Mouse (Mus musculus): Measurements from ENCODE around the gene Ccdc65. TPM values are rescaled to one million over a fixed set of nuclear protein-coding genes. Genes with fewer than 3 reads are reported as not detected.

Gene Ccdc65
- polyA plus RNA-seq, 1 experiment from 2014 or later = 3.9 TPM

DNA sequence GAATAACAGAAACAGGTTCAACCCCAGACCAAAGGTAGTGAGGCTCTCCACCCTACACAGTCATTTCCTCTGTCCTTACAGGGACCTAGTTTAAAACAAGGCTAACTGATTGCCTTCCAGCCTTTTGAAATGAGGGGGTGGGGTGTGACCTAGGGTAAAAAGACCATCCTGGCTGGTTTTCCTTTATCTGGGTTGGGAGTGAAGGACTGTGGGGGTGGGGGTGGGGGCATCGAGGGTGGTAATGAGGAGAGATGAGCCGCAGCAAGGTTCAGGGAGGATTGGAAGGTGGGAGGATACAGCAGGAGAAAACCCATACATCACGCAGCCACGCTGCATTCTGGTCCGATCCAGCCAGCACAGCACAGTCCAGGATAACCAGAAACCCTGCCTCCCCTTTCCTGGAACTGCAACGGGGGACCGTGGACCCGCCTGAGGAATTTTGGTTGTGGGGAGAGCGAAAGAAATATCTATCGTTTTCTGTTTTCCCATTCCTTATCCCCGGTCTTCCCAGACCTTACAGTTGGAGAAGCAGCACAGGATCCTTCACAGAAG is 32.9 kb upstream of the Ccdc65 start:
- H3K27ac ChIP-seq (replicated peaks; ENCODE audit: low read depth, low read length) = no peak overlapping the region
- DNase-seq (ENCODE audit: low spot score) (no peak), ATAC-seq (ENCODE audit: low read depth) (no peak)
- H3K4me2 ChIP-seq (ENCODE audit: low read depth, low read length) = 0 out of 2 replicates have a peak overlapping the region, but pooled peaks have one; percentile 65
- H3K4me1 ChIP-seq (ENCODE audit: control insufficient read depth, insufficient read depth, low read length) = 0 out of 2 replicates have a peak, but pooled peaks cover 4% of the 10 kb centered on the region
- no peaks in the 10 kb centered on the region for H3K9me3 ChIP-seq (ENCODE audit: control insufficient read depth, low read length)
- H3K36me3 ChIP-seq (ENCODE audit: control insufficient read depth, insufficient read depth, low read length) = no peaks in the 10 kb centered on the region
- H3K9ac ChIP-seq (ENCODE audit: low read depth, low read length) = 0 out of 2 replicates have a peak overlapping the region, but pooled peaks have one; percentile 30
- H3K27me3 ChIP-seq (replicated peaks; ENCODE audit: control insufficient read depth, insufficient read depth, low read length) = peaks cover 44% of the 10 kb centered on the region
- 22% methylated on average over 11 of the region's 11 CpGs for WGBS
- no peak overlapping the region; the same call in 1 of the 2 replicates for H3K4me3 ChIP-seq (ENCODE audit: low read depth, low read length)

DNA sequence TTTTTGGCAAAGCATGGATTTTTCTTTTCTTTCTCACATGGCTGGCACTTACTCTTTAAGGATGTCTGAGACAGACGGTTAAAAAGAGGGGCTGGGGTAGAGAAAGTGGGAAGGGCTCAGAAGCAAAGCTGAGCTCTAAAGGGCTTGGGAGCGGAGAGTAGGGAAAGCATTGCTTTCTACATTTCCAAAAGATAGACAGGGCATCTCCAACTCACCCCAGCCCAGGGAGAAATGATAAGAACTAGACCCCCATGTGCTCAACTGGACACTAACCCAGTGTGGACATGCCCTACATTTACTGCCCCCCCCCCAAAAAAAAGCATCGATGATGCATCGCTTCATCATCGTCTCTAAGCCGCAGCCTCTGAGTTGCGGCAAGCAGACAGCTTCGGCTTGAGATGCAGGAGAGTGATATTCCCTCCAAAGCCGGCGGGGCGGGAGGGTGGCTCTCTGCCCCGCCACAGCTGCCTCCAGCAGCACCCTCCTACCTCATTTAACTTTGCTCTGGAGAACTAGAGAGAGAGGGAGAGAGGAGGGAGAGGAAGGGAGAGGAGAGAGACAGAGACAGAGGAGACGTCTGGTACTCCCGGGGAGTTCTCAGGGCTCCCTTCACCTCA is 32.3 kb upstream of the Ccdc65 start:
- Histone ChIP-seq H3K27me3 (replicated peaks; ENCODE audit: control insufficient read depth, insufficient read depth, low read length) (peaks cover 44% of the 10 kb centered on the region), H3K4me3 (ENCODE audit: low read depth, low read length) (no peak overlapping the region; the same call in 1 of the 2 replicates), H3K36me3 (ENCODE audit: control insufficient read depth, insufficient read depth, low read length) (no peaks in the 10 kb centered on the region), H3K4me2 (ENCODE audit: low read depth, low read length) (peak overlapping the region; percentile 65; the same call in 1 of the 2 replicates), H3K4me1 (ENCODE audit: control insufficient read depth, insufficient read depth, low read length) (0 out of 2 replicates have a peak, but pooled peaks cover 4% of the 10 kb centered on the region), H3K9me3 (ENCODE audit: control insufficient read depth, low read length) (no peaks in the 10 kb centered on the region), H3K27ac (replicated peaks; ENCODE audit: low read depth, low read length) (no peak overlapping the region), H3K9ac (ENCODE audit: low read depth, low read length) (no peak overlapping the region)
- no peak for DNase-seq (ENCODE audit: low spot score)
- no peak for ATAC-seq (ENCODE audit: low read depth)
- WGBS = 6% methylated on average over 14 of the region's 14 CpGs

DNA sequence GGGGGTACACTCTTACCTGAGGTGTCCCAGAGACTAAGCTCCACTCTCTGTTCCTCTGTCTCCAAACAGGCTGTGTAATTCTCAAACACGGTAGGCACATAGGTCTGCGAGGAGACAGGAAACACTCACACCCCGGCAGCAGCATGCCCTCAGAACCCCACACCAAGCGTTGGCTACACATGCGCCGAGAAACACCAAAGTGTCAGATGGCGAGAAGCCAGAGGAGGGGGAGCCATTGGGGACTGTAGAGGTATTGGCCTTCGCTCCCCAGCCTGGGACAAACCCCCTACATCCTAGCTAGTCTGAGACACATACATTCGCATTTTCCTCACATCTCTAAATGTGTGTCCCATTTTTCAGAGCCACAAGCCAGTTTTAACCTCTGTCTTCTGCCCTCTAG is 31.5 kb upstream of the Ccdc65 start:
- H3K27ac ChIP-seq (replicated peaks; ENCODE audit: low read depth, low read length) = no peak overlapping the region
- 0 out of 2 replicates have a peak, but pooled peaks cover 4% of the 10 kb centered on the region for H3K4me1 ChIP-seq (ENCODE audit: control insufficient read depth, insufficient read depth, low read length)
- no peaks in the 10 kb centered on the region for H3K9me3 ChIP-seq (ENCODE audit: control insufficient read depth, low read length)
- H3K27me3 ChIP-seq (replicated peaks; ENCODE audit: control insufficient read depth, insufficient read depth, low read length) = peaks cover 44% of the 10 kb centered on the region
- no peak overlapping the region for H3K9ac ChIP-seq (ENCODE audit: low read depth, low read length)
- WGBS = 1% methylated on average over 9 of the region's 9 CpGs
- H3K4me2 ChIP-seq (ENCODE audit: low read depth, low read length) = peak overlapping the region; percentile 65
- peak overlapping the region; percentile 34 for H3K4me3 ChIP-seq (ENCODE audit: low read depth, low read length)
- DNase-seq (ENCODE audit: low spot score) (no peak), ATAC-seq (ENCODE audit: low read depth) (no peak)
- H3K36me3 ChIP-seq (ENCODE audit: control insufficient read depth, insufficient read depth, low read length) = no peaks in the 10 kb centered on the region

DNA sequence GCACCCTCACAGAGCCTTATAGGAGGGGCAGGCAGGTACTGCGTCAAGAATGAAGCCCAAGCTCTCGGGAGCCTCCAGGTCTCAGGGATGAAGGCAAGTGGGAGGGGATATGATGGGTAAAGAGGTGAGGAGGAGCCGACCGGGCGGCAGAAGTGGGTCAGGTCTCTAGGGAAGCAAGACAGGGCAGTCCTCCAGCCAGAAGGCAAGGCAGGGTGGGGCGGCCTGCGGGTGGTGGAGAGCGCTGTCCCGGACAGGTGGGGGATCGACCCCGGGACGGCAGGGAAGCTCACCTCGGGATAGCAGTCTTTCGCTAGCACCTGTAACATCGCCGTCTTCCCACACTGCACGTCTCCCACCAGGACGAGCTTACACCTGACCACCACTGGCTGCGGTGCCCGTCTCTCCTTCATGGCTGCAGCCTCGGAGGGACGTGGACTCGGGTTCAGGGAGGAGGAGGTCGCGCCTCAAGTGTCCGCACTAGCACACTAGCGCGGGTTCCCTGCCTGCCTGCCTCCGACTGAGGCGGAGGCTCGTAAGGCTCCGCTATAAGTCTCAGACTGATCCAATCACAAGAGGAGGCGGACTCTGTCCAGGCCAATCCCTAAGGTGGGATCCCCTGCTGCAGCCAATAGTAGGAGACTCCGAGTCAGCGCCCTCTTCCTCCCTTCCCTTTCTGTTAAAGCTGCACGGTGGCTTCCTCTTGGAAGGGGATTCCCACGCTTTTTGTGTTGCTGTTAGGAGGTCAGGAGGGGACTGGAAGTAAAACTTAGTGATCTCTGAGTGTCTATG is 30.9 kb upstream of the Ccdc65 start, which contains the start of gene Rnd1:
TSS of gene Rnd1 (minus strand) at position 522 of the 789 bp plus-strand sequence.
- H3K36me3 ChIP-seq (ENCODE audit: control insufficient read depth, insufficient read depth, low read length) = no peaks in the 10 kb centered on the region
- DNase-seq (ENCODE audit: low spot score) (peak; percentile 95), ATAC-seq (ENCODE audit: low read depth) (peak; percentile 100)
- H3K4me3 ChIP-seq (ENCODE audit: low read depth, low read length) = peak within 1 kb of the TSS; percentile 34
- no peak within 1 kb of the TSS for H3K27ac ChIP-seq (replicated peaks; ENCODE audit: low read depth, low read length)
- under 1% methylated on average over 25 of the region's 37 CpGs for WGBS
- H3K4me1 ChIP-seq (ENCODE audit: control insufficient read depth, insufficient read depth, low read length) = 0 out of 2 replicates have a peak, but pooled peaks cover 4% of the 10 kb centered on the region
- no peaks in the 10 kb centered on the region for H3K9me3 ChIP-seq (ENCODE audit: control insufficient read depth, low read length)
- H3K27me3 ChIP-seq (replicated peaks; ENCODE audit: control insufficient read depth, insufficient read depth, low read length) = peaks cover 44% of the 10 kb centered on the region
- peak within 1 kb of the TSS; percentile 65 for H3K4me2 ChIP-seq (ENCODE audit: low read depth, low read length)
- peak within 1 kb of the TSS; percentile 16; the same call in 1 of the 2 replicates for H3K9ac ChIP-seq (ENCODE audit: low read depth, low read length)

DNA sequence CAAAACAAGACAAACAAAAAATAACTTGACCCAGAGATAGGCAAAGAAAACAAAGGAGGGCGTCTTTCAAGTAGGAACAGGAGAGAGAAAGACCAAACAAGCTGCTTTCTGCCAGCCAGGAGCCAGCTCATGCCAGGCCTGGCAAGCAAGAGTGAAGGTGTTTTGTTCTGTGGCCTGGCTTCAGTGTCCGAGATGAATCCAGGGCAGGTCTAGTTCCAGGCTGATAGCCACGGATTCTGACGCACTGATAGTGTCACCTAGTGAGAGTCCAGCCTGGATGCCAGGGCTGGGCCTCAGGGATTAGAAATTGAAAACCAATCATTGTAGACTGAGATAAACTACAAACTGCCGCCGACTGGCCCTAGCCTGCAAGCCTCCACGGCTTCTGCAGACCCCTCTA is 30.0 kb upstream of the Ccdc65 start:
- ATAC-seq (ENCODE audit: low read depth) (no peak), DNase-seq (ENCODE audit: low spot score) (no peak)
- 70% methylated on average over 7 of the region's 7 CpGs for WGBS
- H3K4me1 ChIP-seq (ENCODE audit: control insufficient read depth, insufficient read depth, low read length) = 0 out of 2 replicates have a peak, but pooled peaks cover 4% of the 10 kb centered on the region
- no peaks in the 10 kb centered on the region for H3K9me3 ChIP-seq (ENCODE audit: control insufficient read depth, low read length)
- no peak overlapping the region for H3K9ac ChIP-seq (ENCODE audit: low read depth, low read length)
- H3K27ac ChIP-seq (replicated peaks; ENCODE audit: low read depth, low read length) = no peak overlapping the region
- H3K36me3 ChIP-seq (ENCODE audit: control insufficient read depth, insufficient read depth, low read length) = no peaks in the 10 kb centered on the region
- no peak overlapping the region for H3K4me3 ChIP-seq (ENCODE audit: low read depth, low read length)
- no peak overlapping the region for H3K4me2 ChIP-seq (ENCODE audit: low read depth, low read length)
- H3K27me3 ChIP-seq (replicated peaks; ENCODE audit: control insufficient read depth, insufficient read depth, low read length) = peaks cover 44% of the 10 kb centered on the region

DNA sequence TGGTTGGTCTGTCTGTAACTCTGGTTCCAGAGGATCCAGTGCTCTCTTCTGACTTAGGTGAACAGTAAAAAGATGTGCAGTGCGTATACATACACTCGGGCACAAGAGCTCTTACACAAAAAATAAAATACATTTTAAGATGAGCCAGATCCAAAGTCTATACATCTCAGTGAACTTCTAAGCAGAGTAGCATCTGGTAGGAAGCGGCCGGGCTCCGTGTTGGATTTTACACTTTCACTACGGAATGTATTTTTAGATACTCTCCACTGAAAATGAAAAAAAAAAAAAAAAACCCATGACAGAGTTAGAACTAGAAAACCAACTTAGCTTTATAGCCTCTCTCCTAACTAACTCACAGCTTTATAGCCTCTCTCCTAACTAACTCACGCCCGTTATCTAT is 27.3 kb upstream of the Ccdc65 start:
- H3K9me3 ChIP-seq (ENCODE audit: control insufficient read depth, low read length) = no peaks in the 10 kb centered on the region

DNA sequence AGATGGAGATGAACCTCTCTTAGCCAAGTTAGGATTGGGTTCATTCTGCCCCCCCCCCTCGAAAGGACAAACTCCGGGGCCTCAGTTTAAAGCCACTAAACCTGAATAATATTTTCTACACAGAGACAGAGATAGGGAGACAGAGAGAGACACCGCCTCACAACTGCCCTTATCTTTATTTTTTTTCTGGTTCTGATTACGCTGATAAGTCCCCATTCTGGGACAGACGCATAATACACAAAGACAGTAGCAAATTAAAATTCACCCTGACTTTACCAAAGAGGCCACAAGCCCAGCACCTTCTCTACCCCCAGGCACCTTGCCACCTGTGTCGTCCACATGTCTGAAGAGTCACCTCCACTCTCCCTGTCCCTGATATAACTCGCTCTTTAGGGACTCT is 26.4 kb upstream of the Ccdc65 start:
- Histone ChIP-seq H3K9me3 (ENCODE audit: control insufficient read depth, low read length) (no peaks in the 10 kb centered on the region), H3K27ac (replicated peaks; ENCODE audit: low read depth, low read length) (no peak overlapping the region), H3K27me3 (replicated peaks; ENCODE audit: control insufficient read depth, insufficient read depth, low read length) (peaks cover 13% of the 10 kb centered on the region), H3K9ac (ENCODE audit: low read depth, low read length) (no peak overlapping the region), H3K4me2 (ENCODE audit: low read depth, low read length) (no peak overlapping the region), H3K4me3 (ENCODE audit: low read depth, low read length) (no peak overlapping the region), H3K36me3 (ENCODE audit: control insufficient read depth, insufficient read depth, low read length) (no peaks in the 10 kb centered on the region), H3K4me1 (ENCODE audit: control insufficient read depth, insufficient read depth, low read length) (no peaks in the 10 kb centered on the region)
- no peak for ATAC-seq (ENCODE audit: low read depth)
- 75% methylated on average over 7 of the region's 7 CpGs for WGBS
- no peak for DNase-seq (ENCODE audit: low spot score)

More for the DNA sequence above, 27.3 kb upstream of the Ccdc65 start:
- 84% methylated on average over 8 of the region's 8 CpGs for WGBS
- 0 out of 2 replicates have a peak, but pooled peaks cover 4% of the 10 kb centered on the region for H3K4me1 ChIP-seq (ENCODE audit: control insufficient read depth, insufficient read depth, low read length)
- DNase-seq (ENCODE audit: low spot score) = no peak
- no peak overlapping the region for H3K9ac ChIP-seq (ENCODE audit: low read depth, low read length)
- no peak overlapping the region for H3K4me2 ChIP-seq (ENCODE audit: low read depth, low read length)
- H3K27ac ChIP-seq (replicated peaks; ENCODE audit: low read depth, low read length) = no peak overlapping the region
- H3K36me3 ChIP-seq (ENCODE audit: control insufficient read depth, insufficient read depth, low read length) = no peaks in the 10 kb centered on the region
- no peak for ATAC-seq (ENCODE audit: low read depth)
- H3K27me3 ChIP-seq (replicated peaks; ENCODE audit: control insufficient read depth, insufficient read depth, low read length) = peaks cover 22% of the 10 kb centered on the region
- H3K4me3 ChIP-seq (ENCODE audit: low read depth, low read length) = no peak overlapping the region

DNA sequence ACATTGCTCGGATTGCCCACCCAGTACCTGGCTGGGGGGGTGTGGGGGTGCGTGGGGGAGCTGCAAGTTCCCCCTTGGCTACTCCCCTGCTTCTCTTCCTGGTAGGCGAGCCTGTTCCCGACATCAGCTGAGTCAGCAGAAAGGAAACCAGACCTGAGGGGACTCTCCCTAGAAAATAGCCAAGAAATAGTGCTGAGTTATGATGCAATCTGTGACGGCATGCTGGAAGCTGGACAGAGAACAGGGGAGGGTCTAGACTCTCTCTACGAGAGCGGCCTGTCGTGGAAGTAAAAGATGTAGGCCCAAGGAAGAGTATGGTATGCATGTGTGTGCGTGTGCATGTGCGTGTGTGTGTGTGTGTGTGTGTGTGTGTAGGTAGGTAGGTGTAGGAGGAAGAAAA is 24.8 kb upstream of the Ccdc65 start:
- no peaks in the 10 kb centered on the region for H3K36me3 ChIP-seq (ENCODE audit: control insufficient read depth, insufficient read depth, low read length)
- ATAC-seq (ENCODE audit: low read depth) (no peak), DNase-seq (ENCODE audit: low spot score) (peak; percentile 31)
- WGBS = 55% methylated on average over 10 of the region's 10 CpGs
- H3K9ac ChIP-seq (ENCODE audit: low read depth, low read length) = no peak overlapping the region
- H3K27ac ChIP-seq (replicated peaks; ENCODE audit: low read depth, low read length) = no peak overlapping the region
- no peak overlapping the region for H3K4me3 ChIP-seq (ENCODE audit: low read depth, low read length)
- H3K9me3 ChIP-seq (ENCODE audit: control insufficient read depth, low read length) = no peaks in the 10 kb centered on the region
- peaks cover under 1% of the 10 kb centered on the region; the same call in 1 of the 2 replicates for H3K27me3 ChIP-seq (replicated peaks; ENCODE audit: control insufficient read depth, insufficient read depth, low read length)
- no peak overlapping the region for H3K4me2 ChIP-seq (ENCODE audit: low read depth, low read length)
- no peaks in the 10 kb centered on the region for H3K4me1 ChIP-seq (ENCODE audit: control insufficient read depth, insufficient read depth, low read length)
